Mouse (Mus musculus): ENCODE measurements around the gene Col2a1.

Col2a1 gene

GRCm38 (mm10) chr15:98003822-98004739, at the start of gene Col2a1:
Col2a1 (minus strand) TSS chr15:98004695.
- DNase-seq (ENCODE audit: inconsistent age in 2 of 2, low spot score in 1 of 2): peak in 1 of 2 experiments; percentile 36

GRCm38 (mm10) chr15:98051685-98052084, 47.2 kb upstream of the Col2a1 start:
- no peak for DNase-seq (ENCODE audit: inconsistent age in 2 of 2, low spot score in 1 of 2)

GRCm38 (mm10) chr15:98048918-98049700, 44.6 kb upstream of the Col2a1 start:
- DNase-seq (ENCODE audit: inconsistent age in 2 of 2, low spot score in 1 of 2): no peak

GRCm38 (mm10) chr15:98044387-98044786, 39.9 kb upstream of the Col2a1 start:
- DNase-seq (ENCODE audit: inconsistent age in 2 of 2, low spot score in 1 of 2): no peak

- no peak for DNase-seq (ENCODE audit: inconsistent age in 2 of 2, low spot score in 1 of 2)
These were observed 39.5 kb upstream of the Col2a1 start for GRCm38 (mm10) chr15:98043967-98044366.

- no peak for DNase-seq (ENCODE audit: inconsistent age in 2 of 2, low spot score in 1 of 2)
These were observed 38.0 kb upstream of the Col2a1 start for GRCm38 (mm10) chr15:98042508-98042907.

GRCm38 (mm10) chr15:98039682-98040081, 35.2 kb upstream of the Col2a1 start:
- peak; percentile 50 to 65 for DNase-seq (ENCODE audit: inconsistent age in 2 of 2, low spot score in 1 of 2)

GRCm38 (mm10) chr15:98036578-98036977, 32.1 kb upstream of the Col2a1 start:
- DNase-seq (ENCODE audit: inconsistent age in 2 of 2, low spot score in 1 of 2): no peak

GRCm38 (mm10) chr15:98035076-98035755, 30.7 kb upstream of the Col2a1 start:
- DNase-seq (ENCODE audit: inconsistent age in 2 of 2, low spot score in 1 of 2): no peak

- no peak for DNase-seq (ENCODE audit: inconsistent age in 2 of 2, low spot score in 1 of 2)
These were observed 28.8 kb upstream of the Col2a1 start for GRCm38 (mm10) chr15:98033233-98033748.

- DNase-seq (ENCODE audit: inconsistent age in 2 of 2, low spot score in 1 of 2): no peak
These were observed 25.3 kb upstream of the Col2a1 start for GRCm38 (mm10) chr15:98029798-98030197.

GRCm38 (mm10) chr15:98026967-98027904, 22.7 kb upstream of the Col2a1 start:
- no peak for DNase-seq (ENCODE audit: inconsistent age in 2 of 2, low spot score in 1 of 2)

GRCm38 (mm10) chr15:98025611-98026010, 21.1 kb upstream of the Col2a1 start:
- no peak for DNase-seq (ENCODE audit: inconsistent age in 2 of 2, low spot score in 1 of 2)

GRCm38 (mm10) chr15:98023137-98023536, 18.6 kb upstream of the Col2a1 start:
- DNase-seq (ENCODE audit: inconsistent age in 2 of 2, low spot score in 1 of 2): no peak

- DNase-seq (ENCODE audit: inconsistent age in 2 of 2, low spot score in 1 of 2): no peak
These were observed 17.4 kb upstream of the Col2a1 start for GRCm38 (mm10) chr15:98021886-98022285.

GRCm38 (mm10) chr15:98019047-98019446, 14.6 kb upstream of the Col2a1 start:
- no peak for DNase-seq (ENCODE audit: inconsistent age in 2 of 2, low spot score in 1 of 2)

- no peak for DNase-seq (ENCODE audit: inconsistent age in 2 of 2, low spot score in 1 of 2)
These were observed 13.4 kb upstream of the Col2a1 start for GRCm38 (mm10) chr15:98017925-98018324.

- no peak for DNase-seq (ENCODE audit: inconsistent age in 2 of 2, low spot score in 1 of 2)
These were observed 8.3 kb upstream of the Col2a1 start for GRCm38 (mm10) chr15:98012810-98013209.

GRCm38 (mm10) chr15:98005181-98005580, 686 bp upstream of the Col2a1 start:
- no peak for DNase-seq (ENCODE audit: inconsistent age in 2 of 2, low spot score in 1 of 2)

- no peak for DNase-seq (ENCODE audit: inconsistent age in 2 of 2, low spot score in 1 of 2)
These were observed 255 bp upstream of the Col2a1 start for GRCm38 (mm10) chr15:98004740-98005159.

All from adrenal gland, adult (tissue).